Mouse (Mus musculus): ENCODE measurements at regions not wholly inside any gene's neighbourhood (a gene's known extent, or its start where the extent isn't known, plus 50 kb on each side); places are given as distances from the start of the nearest gene placed in this dataset.
A peak's percentile ranks its signal among the peaks of the same experiment; 100 is the strongest.

GRCm38 (mm10) chr3:19829752-19830151 is 127.1 kb upstream of the Cp start:
- Histone ChIP-seq H3K36me3 (ENCODE audit: insufficient read depth, low read length) (no peaks in the 10 kb centered on the region), H3K4me1 (replicated peaks; ENCODE audit: low read depth, low read length) (no peaks in the 10 kb centered on the region), H3K4me3 (replicated peaks; ENCODE audit: low read length) (no peak overlapping the region), H3K27me3 (ENCODE audit: insufficient read depth, low read length) (no peaks in the 10 kb centered on the region), H3K9me3 (ENCODE audit: low read length) (no peaks in the 10 kb centered on the region)
- no peak for TF ChIP-seq NANOG (IDR thresholded peaks at IDR 0.05; ENCODE audit: borderline replicate concordance, low read length)
- TF ChIP-seq POU5F1 (IDR thresholded peaks at IDR 0.05; ENCODE audit: borderline replicate concordance, low read length), result no peak
- TF ChIP-seq CTCF (conservative IDR thresholded peaks at IDR 0.05; ENCODE audit: low read length), result no peak

DNA sequence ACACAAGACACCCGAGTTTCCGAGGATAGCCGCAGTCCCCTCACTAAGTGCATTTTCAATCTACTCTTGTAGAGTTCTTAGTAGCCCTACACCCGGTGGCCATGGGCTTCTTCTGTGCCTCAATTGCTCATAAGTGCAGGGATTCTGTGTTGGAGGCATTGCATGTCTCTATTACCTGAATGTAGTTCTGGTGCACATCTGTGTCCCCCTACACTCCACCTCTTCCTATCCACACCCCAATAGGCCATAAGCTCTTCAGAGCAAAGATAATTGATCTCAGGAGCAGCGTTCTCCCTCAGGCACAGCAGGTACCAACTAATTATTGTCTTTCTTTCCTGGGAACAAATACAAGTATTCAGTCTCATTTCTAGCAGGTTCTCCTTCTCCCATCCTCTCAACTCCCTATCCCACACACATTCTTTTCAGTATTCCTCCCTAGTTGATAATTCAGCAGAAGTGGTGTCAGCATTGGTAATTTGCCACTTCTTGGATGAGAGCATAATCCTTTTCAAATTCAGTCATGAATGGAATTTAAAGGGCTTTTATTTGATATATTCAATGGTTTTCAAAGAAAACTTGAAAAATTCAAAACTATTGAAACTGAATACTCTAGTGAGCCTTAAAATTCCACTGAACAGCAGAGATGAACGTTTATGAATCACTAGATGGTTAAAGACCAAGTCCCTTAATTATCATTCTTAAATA is 108.7 kb upstream of the Cp start:
- Histone ChIP-seq H3K36me3 (ENCODE audit: insufficient read depth, low read length) (no peaks in the 10 kb centered on the region), H3K9me3 (ENCODE audit: low read length) (peaks cover 43% of the 10 kb centered on the region), H3K4me1 (replicated peaks; ENCODE audit: low read depth, low read length) (no peaks in the 10 kb centered on the region), H3K27me3 (ENCODE audit: insufficient read depth, low read length) (no peaks in the 10 kb centered on the region), H3K4me3 (replicated peaks; ENCODE audit: low read length) (no peak overlapping the region)
- TF ChIP-seq POU5F1 (IDR thresholded peaks at IDR 0.05; ENCODE audit: borderline replicate concordance, low read length) (no peak), NANOG (IDR thresholded peaks at IDR 0.05; ENCODE audit: borderline replicate concordance, low read length) (no peak), CTCF (conservative IDR thresholded peaks at IDR 0.05; ENCODE audit: low read length) (no peak)

DNA sequence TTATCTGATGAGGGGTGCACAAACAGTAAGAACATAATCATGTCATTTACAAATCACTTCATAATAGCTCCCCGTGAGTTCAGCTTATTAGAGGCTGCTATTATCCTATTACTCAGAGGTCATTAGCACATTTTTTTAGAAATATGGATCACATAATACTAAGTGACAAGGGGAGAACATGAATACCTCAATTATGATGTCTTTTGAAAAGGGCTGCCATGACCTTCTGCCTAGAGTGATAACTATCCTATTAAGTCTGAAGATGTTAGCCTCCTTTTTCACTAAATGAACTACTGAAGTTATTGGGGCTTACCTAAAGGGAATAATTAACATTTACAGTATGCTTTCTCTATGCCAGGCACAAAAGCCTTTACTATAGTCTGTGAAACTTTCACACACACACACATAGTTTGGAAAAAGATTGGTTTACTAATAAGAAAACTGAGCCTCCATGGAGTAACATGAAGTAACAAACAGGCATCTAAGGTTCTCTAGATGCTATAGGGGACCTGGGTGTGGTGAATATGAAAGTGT is 108.1 kb upstream of the Cp start:
- Histone ChIP-seq H3K36me3 (ENCODE audit: insufficient read depth, low read length) (no peaks in the 10 kb centered on the region), H3K27me3 (ENCODE audit: insufficient read depth, low read length) (no peaks in the 10 kb centered on the region), H3K4me1 (replicated peaks; ENCODE audit: low read depth, low read length) (no peaks in the 10 kb centered on the region), H3K4me3 (replicated peaks; ENCODE audit: low read length) (no peak overlapping the region), H3K9me3 (ENCODE audit: low read length) (peaks cover 37% of the 10 kb centered on the region)
- TF ChIP-seq POU5F1 (IDR thresholded peaks at IDR 0.05; ENCODE audit: borderline replicate concordance, low read length) (no peak), NANOG (IDR thresholded peaks at IDR 0.05; ENCODE audit: borderline replicate concordance, low read length) (no peak), CTCF (conservative IDR thresholded peaks at IDR 0.05; ENCODE audit: low read length) (no peak)

GRCm38 (mm10) chr3:19882623-19883022 is 74.2 kb upstream of the Cp start:
- no peaks in the 10 kb centered on the region for H3K4me1 ChIP-seq (replicated peaks; ENCODE audit: low read depth, low read length)
- H3K4me3 ChIP-seq (replicated peaks; ENCODE audit: low read length), result no peak overlapping the region
- TF ChIP-seq POU5F1 (IDR thresholded peaks at IDR 0.05; ENCODE audit: borderline replicate concordance, low read length), result no peak
- no peak for TF ChIP-seq NANOG (IDR thresholded peaks at IDR 0.05; ENCODE audit: borderline replicate concordance, low read length)
- no peak for TF ChIP-seq CTCF (conservative IDR thresholded peaks at IDR 0.05; ENCODE audit: low read length)
- no peaks in the 10 kb centered on the region for H3K36me3 ChIP-seq (ENCODE audit: insufficient read depth, low read length)
- no peaks in the 10 kb centered on the region for H3K27me3 ChIP-seq (ENCODE audit: insufficient read depth, low read length)
- no peaks in the 10 kb centered on the region for H3K9me3 ChIP-seq (ENCODE audit: low read length)

DNA sequence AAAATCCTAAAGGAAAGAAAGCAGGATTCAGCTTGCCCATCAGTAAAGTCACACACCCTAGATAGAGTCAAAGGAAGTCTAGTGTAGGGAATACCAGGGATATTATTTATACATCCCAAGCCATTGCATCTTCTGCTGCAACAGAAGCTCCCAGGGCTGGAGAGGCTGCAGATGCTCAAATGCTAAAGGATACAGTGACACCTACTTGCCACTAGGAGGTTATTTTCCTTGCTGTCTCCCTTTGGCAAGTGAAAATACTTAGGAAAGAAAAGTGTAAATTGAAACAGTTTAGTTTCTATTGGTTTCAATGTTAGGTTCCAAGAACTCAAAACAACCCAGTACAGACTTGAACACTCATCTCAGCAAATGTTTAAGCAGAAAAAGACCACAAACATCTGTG is 68.4 kb upstream of the Cp start:
- no peak overlapping the region for H3K4me3 ChIP-seq (replicated peaks; ENCODE audit: low read length)
- no peaks in the 10 kb centered on the region for H3K9me3 ChIP-seq (ENCODE audit: low read length)
- TF ChIP-seq CTCF (conservative IDR thresholded peaks at IDR 0.05; ENCODE audit: low read length) (peak; percentile 44), NANOG (IDR thresholded peaks at IDR 0.05; ENCODE audit: borderline replicate concordance, low read length) (no peak)
- no peaks in the 10 kb centered on the region for H3K27me3 ChIP-seq (ENCODE audit: insufficient read depth, low read length)
- H3K36me3 ChIP-seq (ENCODE audit: insufficient read depth, low read length), result no peaks in the 10 kb centered on the region
- no peaks in the 10 kb centered on the region for H3K4me1 ChIP-seq (replicated peaks; ENCODE audit: low read depth, low read length)

GRCm38 (mm10) chr3:19894258-19894629 is 62.6 kb upstream of the Cp start:
- Histone ChIP-seq H3K27me3 (ENCODE audit: insufficient read depth, low read length) (no peaks in the 10 kb centered on the region), H3K36me3 (ENCODE audit: insufficient read depth, low read length) (no peaks in the 10 kb centered on the region), H3K4me1 (replicated peaks; ENCODE audit: low read depth, low read length) (peaks cover 25% of the 10 kb centered on the region), H3K9me3 (ENCODE audit: low read length) (no peaks in the 10 kb centered on the region), H3K4me3 (replicated peaks; ENCODE audit: low read length) (peak overlapping the region; percentile 91)
- TF ChIP-seq NANOG (IDR thresholded peaks at IDR 0.05; ENCODE audit: borderline replicate concordance, low read length) (no peak), CTCF (conservative IDR thresholded peaks at IDR 0.05; ENCODE audit: low read length) (no peak), POU5F1 (IDR thresholded peaks at IDR 0.05; ENCODE audit: borderline replicate concordance, low read length) (no peak)

GRCm38 (mm10) chr3:19894630-19895578 is 62.0 kb upstream of the Cp start:
- Histone ChIP-seq H3K36me3 (ENCODE audit: insufficient read depth, low read length) (no peaks in the 10 kb centered on the region), H3K9me3 (ENCODE audit: low read length) (no peaks in the 10 kb centered on the region), H3K4me1 (replicated peaks; ENCODE audit: low read depth, low read length) (peaks cover 25% of the 10 kb centered on the region), H3K27me3 (ENCODE audit: insufficient read depth, low read length) (no peaks in the 10 kb centered on the region), H3K4me3 (replicated peaks; ENCODE audit: low read length) (peak overlapping the region; percentile 91)
- TF ChIP-seq CTCF (conservative IDR thresholded peaks at IDR 0.05; ENCODE audit: low read length) (peak; percentile 63), NANOG (IDR thresholded peaks at IDR 0.05; ENCODE audit: borderline replicate concordance, low read length) (no peak)

GRCm38 (mm10) chr3:19895755-19896154 is 61.1 kb upstream of the Cp start:
- H3K4me3 ChIP-seq (replicated peaks; ENCODE audit: low read length), result peak overlapping the region; percentile 91
- H3K36me3 ChIP-seq (ENCODE audit: insufficient read depth, low read length), result no peaks in the 10 kb centered on the region
- TF ChIP-seq CTCF (conservative IDR thresholded peaks at IDR 0.05; ENCODE audit: low read length), result no peak
- no peak for TF ChIP-seq NANOG (IDR thresholded peaks at IDR 0.05; ENCODE audit: borderline replicate concordance, low read length)
- no peak for TF ChIP-seq POU5F1 (IDR thresholded peaks at IDR 0.05; ENCODE audit: borderline replicate concordance, low read length)

More at GRCm38 (mm10) chr3:19895755-19896154, 61.1 kb upstream of the Cp start:
- no peaks in the 10 kb centered on the region; the same call in 1 of the 2 replicates for H3K9me3 ChIP-seq (ENCODE audit: low read length)
- peaks cover 25% of the 10 kb centered on the region for H3K4me1 ChIP-seq (replicated peaks; ENCODE audit: low read depth, low read length)
- no peaks in the 10 kb centered on the region for H3K27me3 ChIP-seq (ENCODE audit: insufficient read depth, low read length)
